Mouse (Mus musculus) brain, embryonic 14.5 days (tissue): ENCODE data around the gene Scd2. TPM values are rescaled to one million over a fixed set of nuclear protein-coding genes. Genes with fewer than 3 reads are reported as not detected.
"Not testable (repeated sequence)": the region's sequence is repeated elsewhere in the genome, so short reads cannot be mapped to it uniquely, and the experiment has no call there.

Experiments
- DNase-seq: peaks from one replicate; pipeline ENCODE4 v3.0.0-alpha.2; 2011; ENCODE audit warnings: low read depth
- CTCF ChIP-seq: fragments of 200-500 bp; IDR thresholded peaks from 2 replicates; pipeline ENCODE4 v1.5.1; 2012; ENCODE audit warnings: inconsistent platforms, mild to moderate bottlenecking, moderate library complexity, borderline replicate concordance; ENCODE audit not compliant: insufficient read depth, insufficient read length; ENCODE audit errors: extremely low read depth
- POLR2A ChIP-seq: fragments of 200-500 bp; IDR thresholded peaks from 2 replicates; pipeline ENCODE4 v1.6.1; 2012; ENCODE audit warnings: mild to moderate bottlenecking, inconsistent platforms, borderline replicate concordance; ENCODE audit not compliant: poor library complexity, insufficient read depth, insufficient read length, severe bottlenecking; ENCODE audit errors: extremely low read depth
- polyA plus RNA-seq: library from polyadenylated mRNA; depleted of rRNA; stranded (reverse); fragments of >200 nt; gene quantifications from 2 replicates; pipeline ENCODE4 v1.2.3, GENCODE M21; 2012

The Scd2 gene
- polyA plus RNA-seq, 1 experiment: 452 TPM

DNA sequence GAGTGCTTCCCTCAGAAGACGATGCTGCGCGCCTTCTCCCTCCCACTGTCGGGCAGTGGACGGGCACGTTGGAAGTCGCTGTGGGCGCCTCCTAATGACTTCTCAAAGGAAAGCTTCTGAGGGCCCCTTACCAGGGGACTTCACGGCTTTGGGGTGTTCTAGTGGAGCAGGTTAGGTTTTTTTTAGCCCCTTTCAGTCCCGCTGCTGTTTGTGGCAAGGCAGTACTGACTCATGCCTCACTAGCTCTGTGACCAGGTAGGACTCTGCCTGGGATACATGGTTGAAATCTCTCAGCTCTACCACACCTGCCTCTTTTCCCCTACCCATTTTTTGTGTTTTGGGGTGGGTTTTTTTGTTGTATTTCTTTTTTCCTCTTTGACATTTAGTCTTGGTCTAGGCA is 10.9 kb downstream of the Scd2 start:
- TF ChIP-seq CTCF (no peak), POLR2A (no peak)

GRCm38 (mm10) chr19:44304851-44305510 is 11.5 kb downstream of the Scd2 start:
- no peak for DNase-seq
- TF ChIP-seq POLR2A (no peak), CTCF (no peak)

More for the DNA sequence above, 10.9 kb downstream of the Scd2 start:
- DNase-seq: no peak

DNA sequence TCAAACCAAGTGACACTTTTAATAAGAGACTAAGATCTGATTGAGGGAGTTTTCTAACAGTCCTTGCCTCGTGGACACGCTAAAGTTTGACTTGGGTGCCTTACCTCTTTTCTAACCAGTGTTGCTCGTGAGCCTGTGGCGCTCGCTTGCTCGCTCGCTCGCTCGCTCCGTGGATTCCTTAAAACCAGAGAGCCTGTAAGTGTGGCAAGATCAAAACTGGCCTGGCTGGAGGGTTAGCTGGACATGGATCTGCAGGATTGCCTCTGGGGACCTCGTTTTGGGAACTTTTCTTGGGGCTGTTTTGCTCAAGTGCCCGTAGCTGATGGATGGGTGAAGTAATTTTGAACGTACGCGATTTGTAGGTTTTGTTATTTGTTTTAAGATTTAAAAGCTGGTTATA is 12.2 kb downstream of the Scd2 start:
- DNase-seq: no peak
- no peak for TF ChIP-seq CTCF
- no peak for TF ChIP-seq POLR2A

GRCm38 (mm10) chr19:44306171-44306570 is 12.7 kb downstream of the Scd2 start:
- no peak for DNase-seq
- no peak for TF ChIP-seq POLR2A
- no peak for TF ChIP-seq CTCF

DNA sequence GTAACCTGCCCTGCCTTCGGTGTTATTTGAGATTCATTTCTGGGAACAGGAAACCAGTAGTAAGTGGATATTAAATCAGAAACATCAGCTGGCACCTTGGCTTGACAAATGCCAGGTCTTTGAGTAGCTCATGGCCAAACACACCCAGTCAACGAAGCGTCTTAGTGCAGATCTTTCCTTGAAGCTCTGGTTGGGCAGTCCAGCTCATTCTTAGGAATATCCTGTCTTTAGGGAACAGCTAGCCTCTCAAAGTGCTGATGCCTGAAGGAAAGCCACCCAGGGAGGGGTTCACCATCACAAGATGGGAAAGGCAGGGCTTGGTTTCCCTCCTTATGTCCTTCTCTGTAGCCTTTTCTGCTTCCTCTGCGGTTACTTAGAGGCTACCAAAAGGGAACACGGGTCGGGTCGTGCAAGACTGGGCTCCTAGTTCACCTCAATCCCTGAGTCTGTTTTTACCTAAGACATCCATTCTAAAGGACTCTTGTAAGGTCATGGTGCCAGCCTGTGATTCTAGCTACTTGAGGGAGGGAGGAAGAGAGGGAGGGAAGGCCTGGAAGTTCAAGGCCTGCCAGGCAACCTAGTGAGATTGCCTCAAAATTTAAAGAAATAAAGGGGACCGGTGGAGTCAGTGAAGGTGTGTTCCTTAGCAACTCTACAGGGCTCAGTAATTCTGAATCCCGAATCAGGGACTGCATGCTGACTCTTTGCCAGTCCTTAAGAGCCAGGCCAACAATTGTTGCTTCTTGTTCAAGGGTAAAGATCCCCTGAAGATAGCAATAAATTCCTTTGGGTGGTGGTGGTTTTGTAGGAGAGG is 13.8 kb downstream of the Scd2 start:
- DNase-seq: no peak
- TF ChIP-seq CTCF: no peak
- no peak for TF ChIP-seq POLR2A

- no peak for TF ChIP-seq CTCF
- no peak for TF ChIP-seq POLR2A
- no peak for DNase-seq
These were observed 14.5 kb downstream of the Scd2 start for GRCm38 (mm10) chr19:44307915-44308470.

- TF ChIP-seq CTCF (no peak), POLR2A (no peak)
- DNase-seq: no peak
These were observed 15.3 kb downstream of the Scd2 start for GRCm38 (mm10) chr19:44308611-44309246.

- TF ChIP-seq POLR2A (no peak), CTCF (no peak)
- no peak for DNase-seq
These were observed 16.1 kb downstream of the Scd2 start for GRCm38 (mm10) chr19:44309351-44310154.

DNA sequence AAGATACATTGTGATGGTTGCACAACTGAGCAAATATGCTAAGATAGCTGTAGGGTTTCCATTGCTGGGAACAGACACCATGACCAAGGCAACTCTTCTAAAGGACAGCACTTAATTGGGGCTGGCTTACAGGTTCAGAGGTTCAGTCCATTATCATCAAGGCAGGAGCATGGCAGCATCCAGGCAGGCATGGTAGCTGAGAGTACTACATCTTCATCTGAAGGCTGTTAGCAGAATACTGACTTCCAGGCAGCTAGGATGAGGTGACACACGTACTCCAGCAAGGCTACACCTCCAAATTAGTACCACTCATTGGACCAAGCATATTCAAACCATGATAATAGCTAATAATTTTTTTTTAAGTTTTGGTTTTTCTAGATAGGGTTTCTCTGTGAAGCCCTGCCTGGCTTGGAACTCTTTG is 16.7 kb downstream of the Scd2 start:
- not testable (repeated sequence) for DNase-seq

GRCm38 (mm10) chr19:44310814-44311213 is 17.3 kb downstream of the Scd2 start:
- TF ChIP-seq POLR2A: no peak
- TF ChIP-seq CTCF: no peak
- DNase-seq: no peak
